Mouse (Mus musculus) CD4-positive helper T cell, adult 2 months (primary cell): ENCODE measurements around the gene Prss36.

Experiments used
- DNase-seq: peaks from one replicate; pipeline ENCODE4 v3.0.0-alpha.2; 2012; ENCODE audit warnings: low read depth, missing footprints, low spot score

Gene Prss36

DNA sequence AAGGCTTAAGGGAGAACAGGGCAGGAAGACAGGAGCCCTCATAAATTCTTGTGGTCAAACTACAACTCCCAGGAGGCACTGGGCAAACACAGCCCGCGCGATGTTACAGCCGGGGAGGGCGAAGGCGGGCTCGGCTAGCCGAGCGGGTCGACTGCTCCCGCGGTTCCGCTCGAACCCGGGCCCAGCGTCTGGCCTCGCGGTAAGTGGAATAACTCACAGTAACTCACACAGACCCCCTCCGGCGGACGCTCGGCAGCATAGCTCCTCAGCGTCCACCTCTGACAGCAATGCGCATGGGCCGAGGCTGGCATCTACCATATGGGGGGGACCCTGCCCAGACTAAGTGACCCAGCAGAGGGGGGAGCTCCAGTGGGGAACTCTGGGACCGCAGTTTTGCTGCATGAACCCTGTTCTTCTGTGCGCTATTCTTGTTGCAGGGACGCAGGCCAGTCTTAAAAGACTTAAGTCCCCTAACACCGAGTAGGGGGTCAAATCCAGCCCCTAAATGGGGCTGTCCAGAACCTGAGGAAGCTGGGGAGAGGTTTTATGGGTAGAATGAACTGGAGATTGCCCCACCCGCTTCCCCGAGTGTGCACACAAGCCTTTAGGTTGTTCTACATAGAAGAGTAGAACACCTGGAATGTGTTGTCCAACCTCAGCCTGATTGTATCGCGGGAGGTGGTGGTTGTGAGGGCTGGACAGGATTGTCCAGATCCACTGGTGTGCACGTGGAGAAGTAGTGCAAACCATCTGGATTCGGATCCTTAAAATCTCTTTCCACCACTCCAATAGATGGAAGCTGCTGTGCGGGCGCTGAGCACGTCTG, 42.3 kb downstream of the Prss36 start, which contains the start of gene Bckdk:
Gene Bckdk (plus strand): TSS at position 112 of the 826 bp plus-strand sequence.
- peak; percentile 70 for DNase-seq

DNA sequence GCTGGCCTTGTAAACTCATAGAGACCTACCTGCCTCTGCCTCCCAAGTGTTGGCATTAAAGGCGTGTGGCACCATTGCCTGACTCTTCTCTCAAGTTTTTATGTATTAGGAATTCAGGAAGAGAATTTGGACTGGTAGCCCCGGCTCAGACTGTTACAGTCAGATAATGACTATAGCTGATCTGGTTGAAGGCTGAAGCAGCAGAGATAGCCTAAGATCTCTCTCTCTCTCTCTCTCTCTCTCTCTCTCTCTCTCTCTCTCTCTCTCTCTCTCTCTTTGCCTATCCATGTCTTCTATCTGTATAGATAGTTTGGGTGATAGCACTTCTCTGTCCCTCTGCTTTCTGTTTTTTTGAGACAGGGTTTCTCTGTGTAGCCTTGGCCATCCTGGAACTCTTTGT, 44.8 kb downstream of the Prss36 start:
- DNase-seq = no peak

DNA sequence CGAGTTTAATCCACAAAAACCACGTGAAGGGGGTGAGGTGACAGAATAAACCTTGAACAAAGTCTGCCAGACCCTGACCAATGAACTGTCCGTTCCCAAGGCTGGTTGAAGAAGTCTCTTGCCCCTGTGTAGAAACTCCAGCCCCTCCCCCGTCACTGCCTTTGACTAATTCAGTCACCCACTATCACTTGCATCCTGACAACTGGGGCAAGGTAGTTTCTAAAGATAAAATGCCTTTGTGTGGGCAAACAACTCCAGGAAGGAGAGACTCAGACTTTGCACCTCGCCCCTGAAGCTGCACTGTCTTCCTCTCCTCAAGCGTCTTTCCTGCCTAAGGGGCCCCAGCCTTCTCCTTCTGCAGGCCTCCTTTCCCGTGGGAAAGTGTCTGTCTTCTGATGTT, 46.5 kb downstream of the Prss36 start:
- no peak for DNase-seq

DNA sequence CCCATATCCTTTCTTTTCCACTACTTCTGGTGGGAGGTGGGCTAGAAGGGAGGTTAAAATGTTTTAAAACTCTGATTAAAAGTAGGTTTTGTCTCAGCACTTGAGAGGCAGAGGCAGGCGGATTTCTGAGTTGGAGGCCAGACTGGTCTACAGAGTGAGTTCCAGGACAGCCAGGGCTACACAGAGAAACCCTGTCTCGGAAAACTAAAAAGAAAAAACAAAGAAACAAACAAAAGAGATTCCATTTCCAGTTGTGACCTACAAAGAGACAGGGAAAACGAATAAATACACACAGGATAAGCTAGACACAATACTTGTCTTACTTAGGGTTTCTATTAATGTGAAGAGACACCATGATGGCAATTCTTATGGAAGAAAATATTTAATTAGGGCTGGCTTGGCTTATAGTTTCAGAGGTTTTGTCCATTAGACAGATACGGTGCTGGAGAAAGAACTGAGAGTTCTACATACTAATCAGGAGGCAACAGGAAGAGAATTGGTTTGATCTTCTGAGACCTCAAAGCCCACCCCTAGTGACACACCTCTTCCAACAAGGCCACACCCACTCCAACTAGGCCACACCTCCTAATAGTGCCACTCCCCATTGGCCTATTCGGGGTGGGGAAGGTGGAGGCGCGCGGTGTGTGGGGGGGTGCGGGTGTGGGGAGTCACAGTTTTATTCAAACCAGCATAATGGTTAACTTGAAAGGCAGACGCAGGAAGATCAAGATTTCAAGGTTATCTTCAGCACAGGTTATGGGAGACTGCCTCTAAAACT, 48.2 kb downstream of the Prss36 start:
- DNase-seq = peak; percentile 64

DNA sequence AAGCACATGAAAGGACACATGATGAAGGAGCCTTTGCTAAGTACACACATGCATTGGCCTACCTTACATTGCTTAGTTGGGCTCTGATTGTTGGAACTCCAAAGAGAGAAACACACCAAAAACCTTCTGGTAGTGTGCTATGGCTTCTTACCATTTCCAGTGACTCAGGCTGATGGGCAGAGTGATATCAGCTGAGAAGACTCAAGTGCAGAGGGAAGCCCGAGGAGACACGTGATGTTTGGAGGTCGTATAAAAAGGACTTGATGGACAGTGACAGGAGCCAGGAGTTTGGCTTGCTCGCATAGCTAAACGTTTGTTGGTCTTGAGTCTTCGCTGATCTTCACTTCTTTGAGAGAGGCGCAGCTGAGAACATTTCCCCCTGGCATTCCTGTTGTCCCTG, 49.0 kb downstream of the Prss36 start:
- no peak for DNase-seq

DNA sequence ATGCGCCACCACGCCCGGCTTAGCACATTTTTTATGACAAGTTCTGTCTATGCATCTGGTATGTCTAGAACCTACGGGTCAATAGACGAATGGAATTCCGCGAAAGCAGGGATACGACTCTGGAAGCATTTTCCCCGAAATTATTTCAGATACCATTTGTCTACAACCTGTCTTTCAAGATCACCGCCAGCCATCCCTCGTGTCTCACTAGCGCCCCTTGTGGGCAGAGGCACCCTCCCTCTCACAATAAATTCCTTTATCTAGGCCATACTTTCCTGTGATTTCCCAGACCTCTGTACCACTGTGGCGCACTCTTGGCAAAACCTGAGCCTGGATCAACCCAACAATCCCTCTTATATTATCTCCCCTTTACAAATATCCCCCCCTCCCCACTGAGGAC, 50.1 kb downstream of the Prss36 start:
- DNase-seq = peak; percentile 66

DNA sequence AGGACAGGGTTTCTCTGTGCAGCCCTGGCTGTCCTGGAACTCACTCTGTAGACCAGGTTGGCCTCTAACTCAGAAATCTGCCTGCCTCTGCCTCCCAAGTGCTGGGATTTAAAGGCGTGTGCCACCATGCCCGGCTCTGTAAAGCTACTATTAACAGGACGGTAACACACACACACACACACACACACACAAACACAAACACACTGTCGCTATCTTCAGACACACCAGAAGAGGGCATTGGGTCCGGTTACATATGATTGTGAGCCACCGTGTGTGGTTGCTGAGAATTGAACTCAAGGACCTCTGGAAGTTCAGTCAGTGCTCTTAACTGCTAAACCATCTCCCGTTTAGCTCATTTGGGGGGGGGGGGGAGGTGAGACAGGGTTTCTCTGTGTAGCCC, 50.6 kb downstream of the Prss36 start:
- DNase-seq = peak; percentile 16

DNA sequence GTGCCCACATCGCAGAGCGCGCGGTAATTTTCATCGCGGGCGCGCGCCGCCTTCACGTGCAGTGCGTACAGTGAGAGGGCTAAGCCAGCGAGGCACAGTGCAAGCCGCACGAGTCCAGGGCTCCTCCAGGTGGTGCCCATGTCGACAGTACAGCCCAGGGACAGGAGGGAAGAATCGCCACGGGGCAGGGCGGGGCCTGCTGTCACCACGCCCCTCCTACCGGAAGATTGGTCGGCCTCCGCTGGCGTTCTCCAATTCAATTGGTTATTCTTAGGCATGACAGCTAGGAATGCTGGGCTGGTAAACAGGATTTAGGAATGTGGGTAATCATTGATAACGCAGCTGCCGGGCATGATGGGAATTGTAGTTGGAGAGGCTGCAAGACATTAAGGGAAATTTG, 51.1 kb downstream of the Prss36 start, which contains the start of the genes Gm21974 and Vkorc1:
Gene Gm21974 (minus strand): TSS at position 13 of the 400 bp plus-strand sequence.
Gene Vkorc1 (minus strand): TSS at position 176 of the 400 bp plus-strand sequence.
- DNase-seq = peak; percentile 90

DNA sequence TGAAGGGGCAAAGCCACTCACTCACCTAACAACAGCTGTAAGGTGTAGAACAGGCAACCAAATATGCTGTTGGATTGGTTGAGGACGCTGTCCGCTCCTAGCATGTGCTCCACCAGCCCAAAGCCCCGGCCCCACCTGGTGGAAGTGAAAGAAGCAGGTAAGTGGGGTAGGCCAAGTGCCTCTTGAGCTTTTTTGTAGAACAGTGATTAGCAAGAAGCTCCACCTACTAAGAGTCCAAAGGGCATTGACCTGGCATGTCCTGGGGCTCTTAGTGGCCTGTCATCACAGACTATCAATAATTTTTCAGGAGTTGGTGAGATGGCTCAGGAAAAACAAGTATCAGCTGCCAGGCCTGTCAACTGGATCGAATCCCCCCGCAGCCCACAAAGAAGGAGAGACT, 52.0 kb downstream of the Prss36 start:
- DNase-seq = no peak

DNA sequence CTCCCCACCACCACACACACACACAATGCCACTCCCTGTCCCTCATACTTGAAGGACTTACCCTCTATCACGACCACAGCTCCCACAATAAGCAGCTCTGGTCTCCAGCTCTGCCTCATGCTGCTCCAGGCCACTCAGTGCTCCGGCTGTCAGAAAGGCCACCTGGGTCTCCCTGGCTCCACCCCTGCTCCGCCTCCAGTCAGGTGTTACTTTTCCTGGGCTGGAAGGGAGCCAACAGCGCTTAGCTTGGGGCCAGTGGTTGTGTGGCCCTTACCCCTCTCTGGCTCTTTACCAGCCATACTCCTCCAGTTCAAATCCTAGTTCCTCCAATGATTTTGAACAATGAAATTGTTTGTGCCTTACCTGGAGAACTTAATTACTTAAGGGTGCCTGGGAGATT, 55.7 kb downstream of the Prss36 start, which contains the start of gene Prss53:
Gene Prss53 (minus strand): TSS at position 173 of the 400 bp plus-strand sequence.
- no peak for DNase-seq

DNA sequence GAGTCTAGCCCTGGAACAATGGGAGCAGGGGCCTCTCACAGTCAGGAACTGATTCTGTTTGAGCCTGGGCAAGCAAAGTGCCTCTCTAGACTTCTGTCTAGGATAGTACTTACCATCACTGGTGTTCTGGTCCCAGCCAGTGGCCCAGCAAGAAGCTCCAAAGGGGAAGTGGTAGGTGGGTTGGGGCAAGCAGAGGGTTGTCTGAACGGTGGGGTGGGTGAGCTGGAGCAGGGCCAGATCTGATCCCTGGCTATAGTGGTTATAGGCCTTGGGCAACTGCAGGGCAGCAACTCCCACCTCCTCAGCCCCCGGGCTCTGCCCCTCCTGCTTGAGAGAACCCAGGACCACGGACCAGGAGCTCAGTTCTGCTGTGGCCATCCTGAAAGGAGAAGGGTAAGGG, 57.7 kb downstream of the Prss36 start:
- no peak for DNase-seq

DNA sequence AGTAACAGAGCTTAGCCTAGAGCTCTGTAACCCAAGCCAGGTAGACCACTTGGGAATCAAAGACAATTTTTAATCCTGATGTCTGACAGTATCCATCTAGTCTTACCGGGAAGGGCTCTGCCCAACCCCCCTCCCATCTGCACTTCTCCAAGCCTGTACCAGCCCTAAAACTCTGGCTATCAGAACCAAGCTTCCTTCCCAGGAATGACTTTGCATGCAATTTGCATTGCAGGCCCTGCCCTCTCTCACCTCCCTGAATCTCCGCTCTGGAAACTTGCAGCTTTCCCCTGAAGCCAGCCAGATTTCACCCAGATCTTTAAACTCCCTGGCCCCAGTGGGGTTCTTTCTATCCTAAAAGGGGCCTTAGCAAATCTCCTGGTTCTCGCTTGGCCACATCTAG, 58.7 kb downstream of the Prss36 start:
- no peak for DNase-seq

DNA sequence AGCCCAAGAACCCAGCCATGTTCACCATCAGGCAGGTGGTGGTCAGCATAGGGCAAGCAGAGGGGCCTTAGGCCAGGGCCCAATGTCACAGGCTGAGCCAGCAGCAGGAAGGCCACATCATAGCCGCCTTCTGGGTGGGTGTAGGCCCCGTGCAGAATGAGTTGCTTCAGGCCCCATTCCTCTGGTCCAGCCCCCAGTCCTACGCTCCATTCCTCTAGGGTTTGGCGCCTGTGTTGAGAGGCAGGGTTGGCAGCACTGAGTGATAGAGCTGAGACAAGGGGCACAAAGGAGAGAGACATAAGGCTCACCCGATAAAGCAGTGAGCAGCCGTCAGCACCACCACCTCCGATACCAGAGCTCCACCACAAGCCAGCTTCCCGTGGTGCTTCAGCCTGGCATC, 59.3 kb downstream of the Prss36 start:
- DNase-seq = no peak

DNA sequence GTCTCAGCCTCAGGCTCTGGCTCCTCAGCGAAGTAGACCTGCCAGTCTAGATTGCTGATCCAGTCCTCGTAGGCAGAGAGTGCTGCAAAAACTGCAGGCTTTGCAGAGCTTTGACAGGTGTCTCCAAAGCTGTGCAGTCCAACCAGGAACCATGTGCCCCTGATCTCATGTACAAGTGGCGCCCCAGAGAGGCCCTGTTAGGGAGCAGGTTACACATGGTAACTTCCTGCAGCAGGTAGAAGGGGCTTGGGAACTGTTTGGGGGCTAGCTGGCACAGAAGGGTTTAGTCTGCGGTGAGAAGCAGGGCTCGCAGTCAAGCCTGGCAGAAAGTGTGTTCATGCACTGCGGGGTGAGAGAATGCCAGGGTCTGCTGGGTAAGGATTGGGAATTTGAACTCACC, 60.0 kb downstream of the Prss36 start:
- DNase-seq = no peak

DNA sequence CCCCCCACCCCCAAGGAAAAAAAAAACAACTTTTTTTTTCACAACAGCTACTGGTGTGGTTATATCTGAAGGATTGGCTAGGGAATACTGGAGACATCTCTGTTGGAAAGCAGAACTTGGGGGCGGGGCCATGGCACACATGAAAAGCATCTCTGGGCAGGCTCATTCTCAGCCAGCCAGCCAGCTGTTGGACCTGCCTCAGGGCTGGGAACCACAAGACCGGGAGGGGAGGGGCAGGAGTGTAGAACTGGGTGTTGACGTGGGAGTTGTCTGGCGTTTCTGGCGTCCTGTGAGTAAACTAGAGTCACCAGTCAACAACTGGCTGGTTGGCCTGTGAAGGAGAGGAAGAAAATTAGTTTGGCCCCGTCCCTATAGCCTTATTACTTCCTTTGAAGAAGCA, 60.6 kb downstream of the Prss36 start:
- no peak for DNase-seq
